Comparison of ENCODE assay signal across 15 mouse cellular contexts in genomic region chr7:133316701-133317475, GRCm38 (mm10).
A peak's percentile ranks its signal among the peaks of the same experiment; 100 is the strongest.
DNase-seq lines count a peak whose midpoint lies in the region; ATAC-seq lines count a peak whose summit lies in the region.
"Had no signal": no experiment of that assay in that cellular context is flagged by ENCODE, and none has a peak within 500 bp of the region (broad histone marks: within the 10 kb centered on the region; RNA-seq: fewer than 3 reads in every experiment).

No protein-coding gene starts in this region.

- no peaks in the 10 kb centered on the region for H3K9me3 ChIP-seq in forebrain, embryonic 10.5 days
- no peaks in the 10 kb centered on the region for H3K9me3 ChIP-seq in forebrain, embryonic 16.5 days (ENCODE audit: control insufficient read depth, low read length)
- H3K9me3 ChIP-seq in kidney, embryonic 15.5 days (replicated peaks): no peaks in the 10 kb centered on the region
- H3K9me3 ChIP-seq: embryonic facial prominence, embryonic 13.5 days; forebrain, embryonic 12.5 days; hindbrain, embryonic 12.5 days; midbrain, embryonic 12.5 days had no signal

- no peak for DNase-seq in forebrain, embryonic 10.5 days (ENCODE audit: extremely low spot score, low spot score)
- DNase-seq in kidney, adult 11 months: no peak
- DNase-seq in Muller cell, postnatal 12 days (ENCODE audit: inconsistent ontology term): peak; percentile 27
- DNase-seq in cerebellum, adult 9-11 months: peak; percentile 91
- no peak for DNase-seq in ovary, adult 18-20 months (ENCODE audit: low spot score)
- DNase-seq in thymus, postnatal 14 days: no peak
- DNase-seq: adrenal gland, adult 8-10 months had no signal

- no peak overlapping the region for H3K9ac ChIP-seq in forebrain, embryonic 16.5 days (replicated peaks; ENCODE audit: low read depth, low read length)
- no peak overlapping the region for H3K9ac ChIP-seq in kidney, embryonic 15.5 days
- H3K9ac ChIP-seq: embryonic facial prominence, embryonic 13.5 days; forebrain, embryonic 12.5 days; hindbrain, embryonic 12.5 days; midbrain, embryonic 12.5 days; neural tube, embryonic 13.5 days had no signal

- ATAC-seq in forebrain, embryonic 16.5 days: no peak
- peak; percentile 79 for ATAC-seq in kidney, embryonic 15.5 days (replicated peaks; ENCODE audit: low FRiP score)
- ATAC-seq: intestine, postnatal 0 days had no signal

- no peaks in the 10 kb centered on the region for H3K36me3 ChIP-seq in forebrain, embryonic 10.5 days (replicated peaks)
- no peaks in the 10 kb centered on the region for H3K36me3 ChIP-seq in forebrain, embryonic 16.5 days (ENCODE audit: control insufficient read depth, insufficient read depth)
- H3K36me3 ChIP-seq in kidney, embryonic 15.5 days: no peaks in the 10 kb centered on the region
- H3K36me3 ChIP-seq: embryonic facial prominence, embryonic 13.5 days; forebrain, embryonic 12.5 days; hindbrain, embryonic 12.5 days; midbrain, embryonic 12.5 days; neural tube, embryonic 13.5 days had no signal

- no peak overlapping the region for H3K4me2 ChIP-seq in forebrain, embryonic 16.5 days (ENCODE audit: low read length)
- 0 out of 2 replicates have a peak overlapping the region, but pooled peaks have one; percentile 14 for H3K4me2 ChIP-seq in kidney, embryonic 15.5 days
- H3K4me2 ChIP-seq: embryonic facial prominence, embryonic 13.5 days; forebrain, embryonic 12.5 days; hindbrain, embryonic 12.5 days; midbrain, embryonic 12.5 days; neural tube, embryonic 13.5 days had no signal

- peaks cover 55% of the 10 kb centered on the region for H3K4me1 ChIP-seq in forebrain, embryonic 10.5 days
- peaks cover 3% of the 10 kb centered on the region; the same call in 1 of the 2 replicates for H3K4me1 ChIP-seq in forebrain, embryonic 16.5 days (replicated peaks; ENCODE audit: control insufficient read depth, insufficient read depth, low read length)
- H3K4me1 ChIP-seq in kidney, embryonic 15.5 days: peaks cover 27% of the 10 kb centered on the region

- H3K27me3 ChIP-seq in forebrain, embryonic 10.5 days (ENCODE audit: poor library complexity, severe bottlenecking): no peaks in the 10 kb centered on the region
- no peaks in the 10 kb centered on the region for H3K27me3 ChIP-seq in forebrain, embryonic 16.5 days (replicated peaks; ENCODE audit: control insufficient read depth, insufficient read depth, low read length)
- H3K27me3 ChIP-seq in kidney, embryonic 15.5 days: no peaks in the 10 kb centered on the region
- H3K27me3 ChIP-seq: embryonic facial prominence, embryonic 13.5 days; forebrain, embryonic 12.5 days; hindbrain, embryonic 12.5 days; midbrain, embryonic 12.5 days; neural tube, embryonic 13.5 days had no signal

- no peak overlapping the region for H3K4me3 ChIP-seq in forebrain, embryonic 10.5 days
- H3K4me3 ChIP-seq in forebrain, embryonic 16.5 days (replicated peaks; ENCODE audit: low read length): no peak overlapping the region
- H3K4me3 ChIP-seq in kidney, embryonic 15.5 days (replicated peaks): no peak overlapping the region
- H3K4me3 ChIP-seq: embryonic facial prominence, embryonic 13.5 days; forebrain, embryonic 12.5 days; hindbrain, embryonic 12.5 days; midbrain, embryonic 12.5 days; neural tube, embryonic 13.5 days had no signal

- 63% methylated on average over 9 of the region's 9 CpGs for WGBS in forebrain, embryonic 10.5 days
- 46% methylated on average over 9 of the region's 9 CpGs for WGBS in forebrain, embryonic 16.5 days
- 38% methylated on average over 9 of the region's 9 CpGs for whole genome bisulfite sequencing in kidney, embryonic 15.5 days

- H3K27ac ChIP-seq in forebrain, embryonic 10.5 days: peak overlapping the region; percentile 60
- no peak overlapping the region for H3K27ac ChIP-seq in forebrain, embryonic 16.5 days (ENCODE audit: low read length)
- H3K27ac ChIP-seq in kidney, embryonic 15.5 days: peak overlapping the region; percentile 66
- H3K27ac ChIP-seq: embryonic facial prominence, embryonic 13.5 days; forebrain, embryonic 12.5 days; hindbrain, embryonic 12.5 days; midbrain, embryonic 12.5 days; neural tube, embryonic 13.5 days had no signal

Comparison
In these comparisons a context has a peak if more than half of its experiments do, and no peak if none do; other contexts are left out.
1. DNase-seq: peak in Muller cell, postnatal 12 days (single experiment) and cerebellum, adult 9-11 months (single experiment); none in forebrain, embryonic 10.5 days (single experiment), kidney, adult 11 months (single experiment), ovary, adult 18-20 months (single experiment) and thymus, postnatal 14 days (single experiment).